Mouse (Mus musculus): ENCODE measurements around the gene Agap1.

- TF ChIP-seq CTCF (IDR thresholded peaks at IDR 0.05; ENCODE audit: extremely low read depth, insufficient read depth, low read length) (no peak), POLR2A (IDR thresholded peaks at IDR 0.05; ENCODE audit: extremely low read depth, insufficient read depth, low read length) (no peak)
Observed at GRCm38 (mm10) chr1:89455421-89456091, 950 bp downstream of the Agap1 start.

Data from cortical plate, adult 2 months (tissue).